Mouse (Mus musculus) embryonic facial prominence, embryonic 14.5 days (tissue): ENCODE measurements at regions not wholly inside any gene's neighbourhood (a gene's known extent, or its start where the extent isn't known, plus 50 kb on each side); places are given as distances from the start of the nearest gene placed in this dataset.
"Not testable (repeated sequence)": the region's sequence is repeated elsewhere in the genome, so short reads cannot be mapped to it uniquely, and the experiment has no call there.

Experiments used
- ATAC-seq: fragments of 200-750 bp; cut with Nextera tagmentation; 2 replicates; pipeline ENCODE4 v1.8.0; 2017; ENCODE audit warnings: low read depth, moderate number of reproducible peaks, moderate TSS enrichment
- DNase-seq: peaks from one replicate; pipeline ENCODE4 v3.0.0-alpha.2; 2015; ENCODE audit warnings: low spot score
- H3K27ac ChIP-seq: fragments of 300-500 bp; sonication (generic); replicated peaks from 2 replicates; pipeline ENCODE4 v1.5.1; 2014; ENCODE audit warnings: low read depth, mild to moderate bottlenecking, low read length, moderate library complexity
- H3K27me3 ChIP-seq: fragments of 300-500 bp; sonication (generic); replicated peaks from 2 replicates; pipeline ENCODE4 v1.6.1; 2014; ENCODE audit warnings: low read length; ENCODE audit not compliant: control insufficient read depth, insufficient read depth
- H3K36me3 ChIP-seq: fragments of 300-500 bp; sonication (generic); 2 replicates; pipeline ENCODE4 v1.6.1; 2014; ENCODE audit warnings: low read length, mixed read lengths; ENCODE audit not compliant: control insufficient read depth, insufficient read depth
- H3K4me1 ChIP-seq: fragments of 300-500 bp; sonication (generic); 2 replicates; pipeline ENCODE4 v1.6.1; 2014; ENCODE audit warnings: antibody characterized with exemption, low read length; ENCODE audit not compliant: control insufficient read depth, insufficient read depth
- H3K4me2 ChIP-seq: fragments of 300-500 bp; sonication (generic); 2 replicates; pipeline ENCODE4 v1.6.1; 2014; ENCODE audit warnings: low read depth, mild to moderate bottlenecking, low read length, moderate library complexity, mixed read lengths
- H3K4me3 ChIP-seq: fragments of 300-500 bp; sonication (generic); 2 replicates; pipeline ENCODE4 v1.5.1; 2014; ENCODE audit warnings: low read depth, mild to moderate bottlenecking, low read length
- H3K9ac ChIP-seq: fragments of 300-500 bp; sonication (generic); 2 replicates; pipeline ENCODE4 v1.6.1; 2014; ENCODE audit warnings: low read depth, mild to moderate bottlenecking, low read length, moderate library complexity, mixed read lengths
- H3K9me3 ChIP-seq: fragments of 300-500 bp; sonication (generic); 2 replicates; pipeline ENCODE4 v1.6.1; 2016; ENCODE audit warnings: low read length; ENCODE audit not compliant: control insufficient read depth
- WGBS: fragments of 180-500 bp; shearing (Covaris S2); extraction: QIAGEN DNeasy Blood & Tissue Kit; methylation state at CpG from one replicate; pipeline ENCODE4 v1.1.7; 2014; 5-methylcytosine and 5-hydroxymethylcytosine counted together

GRCm38 (mm10) chr5:82733707-82734106 lies 621.3 kb downstream of the Tecrl start:
- 75% methylated on average over 3 of the region's 3 CpGs for WGBS
- Histone ChIP-seq H3K27me3 (no peaks in the 10 kb centered on the region), H3K4me3 (no peak overlapping the region), H3K36me3 (no peaks in the 10 kb centered on the region), H3K27ac (no peak overlapping the region), H3K9ac (no peak overlapping the region), H3K9me3 (no peaks in the 10 kb centered on the region), H3K4me2 (no peak overlapping the region), H3K4me1 (no peaks in the 10 kb centered on the region)
- no peak for ATAC-seq
- DNase-seq = no peak

GRCm38 (mm10) chr5:82728240-82728639 lies 626.8 kb downstream of the Tecrl start:
- H3K4me3 ChIP-seq = no peak overlapping the region
- no peaks in the 10 kb centered on the region for H3K9me3 ChIP-seq
- H3K9ac ChIP-seq = no peak overlapping the region
- no peaks in the 10 kb centered on the region for H3K36me3 ChIP-seq
- DNase-seq (no peak), ATAC-seq (no peak)
- no peaks in the 10 kb centered on the region for H3K4me1 ChIP-seq
- WGBS = 33% methylated on average over 2 of the region's 2 CpGs
- no peak overlapping the region for H3K27ac ChIP-seq
- no peak overlapping the region for H3K4me2 ChIP-seq
- H3K27me3 ChIP-seq = no peaks in the 10 kb centered on the region

- Histone ChIP-seq H3K4me3 (no peak overlapping the region), H3K9me3 (no peaks in the 10 kb centered on the region), H3K4me1 (no peaks in the 10 kb centered on the region), H3K27me3 (no peaks in the 10 kb centered on the region), H3K4me2 (no peak overlapping the region), H3K9ac (no peak overlapping the region), H3K27ac (no peak overlapping the region), H3K36me3 (no peaks in the 10 kb centered on the region)
- 76% methylated on average over 11 of the region's 11 CpGs for WGBS
- DNase-seq = no peak
- no peak for ATAC-seq
Measured at GRCm38 (mm10) chr5:82727250-82728003, 627.6 kb downstream of the Tecrl start.

- DNase-seq (peak; percentile 27), ATAC-seq (no peak)
- 69% methylated on average over 1 of the region's 1 CpGs for WGBS
- Histone ChIP-seq H3K36me3 (no peaks in the 10 kb centered on the region), H3K9me3 (no peaks in the 10 kb centered on the region), H3K4me1 (no peaks in the 10 kb centered on the region), H3K27ac (no peak overlapping the region), H3K27me3 (no peaks in the 10 kb centered on the region), H3K4me2 (no peak overlapping the region), H3K9ac (no peak overlapping the region), H3K4me3 (no peak overlapping the region)
Measured at GRCm38 (mm10) chr5:82715705-82716104, 639.3 kb downstream of the Tecrl start.

- not testable (repeated sequence) for DNase-seq, H3K9me3 ChIP-seq, H3K27me3 ChIP-seq, H3K9ac ChIP-seq, ATAC-seq, H3K27ac ChIP-seq, H3K4me2 ChIP-seq, H3K36me3 ChIP-seq, H3K4me1 ChIP-seq, H3K4me3 ChIP-seq
Measured at GRCm38 (mm10) chr5:82699666-82700065, 655.3 kb downstream of the Tecrl start.

GRCm38 (mm10) chr5:82698942-82699341 lies 656.1 kb downstream of the Tecrl start:
- H3K27me3 ChIP-seq = no peaks in the 10 kb centered on the region
- H3K36me3 ChIP-seq = no peaks in the 10 kb centered on the region
- H3K27ac ChIP-seq = no peak overlapping the region
- H3K4me3 ChIP-seq = no peak overlapping the region
- ATAC-seq (no peak), DNase-seq (no peak)
- 86% methylated on average over 1 of the region's 1 CpGs for WGBS
- H3K9ac ChIP-seq = no peak overlapping the region
- H3K9me3 ChIP-seq = no peaks in the 10 kb centered on the region
- no peak overlapping the region for H3K4me2 ChIP-seq
- H3K4me1 ChIP-seq = no peaks in the 10 kb centered on the region

- ATAC-seq = no peak
- H3K9me3 ChIP-seq = no peaks in the 10 kb centered on the region
- H3K4me1 ChIP-seq = no peaks in the 10 kb centered on the region
- no peak overlapping the region for H3K27ac ChIP-seq
- no peak overlapping the region for H3K4me3 ChIP-seq
- no peaks in the 10 kb centered on the region for H3K36me3 ChIP-seq
- no peak overlapping the region for H3K9ac ChIP-seq
- DNase-seq = no peak
- 80% methylated on average over 1 of the region's 1 CpGs for WGBS
- H3K27me3 ChIP-seq = no peaks in the 10 kb centered on the region
- H3K4me2 ChIP-seq = no peak overlapping the region
Measured at GRCm38 (mm10) chr5:82683437-82683836, 671.6 kb downstream of the Tecrl start.

- Histone ChIP-seq H3K4me3 (no peak overlapping the region), H3K4me2 (no peak overlapping the region), H3K9ac (no peak overlapping the region), H3K4me1 (no peaks in the 10 kb centered on the region), H3K9me3 (no peaks in the 10 kb centered on the region), H3K36me3 (no peaks in the 10 kb centered on the region), H3K27ac (no peak overlapping the region), H3K27me3 (no peaks in the 10 kb centered on the region)
- DNase-seq = no peak
- WGBS = 100% methylated on average over 1 of the region's 1 CpGs
- ATAC-seq = no peak
Measured at GRCm38 (mm10) chr5:82664121-82664520, 690.9 kb downstream of the Tecrl start.

GRCm38 (mm10) chr5:82653637-82654036 lies 701.4 kb downstream of the Tecrl start:
- not testable (repeated sequence) for H3K27me3 ChIP-seq, H3K27ac ChIP-seq, DNase-seq, ATAC-seq, H3K4me1 ChIP-seq, H3K9me3 ChIP-seq, H3K4me3 ChIP-seq, H3K9ac ChIP-seq, H3K4me2 ChIP-seq, H3K36me3 ChIP-seq
- WGBS = 91% methylated on average over 15 of the region's 23 CpGs
